Mouse (Mus musculus) liver, embryonic 14.5 days (tissue): ENCODE results near the gene B3gnt2.

ENCODE experiments used
- CTCF ChIP-seq: IDR thresholded peaks from 2 replicates; pipeline ENCODE4 v1.5.1; 2016; ENCODE audit warnings: antibody characterized with exemption, low read depth, control low read depth
- EP300 ChIP-seq: IDR thresholded peaks from 2 replicates; pipeline ENCODE4 v1.6.1; 2016; ENCODE audit warnings: antibody characterized with exemption, low read depth

- TF ChIP-seq CTCF = no peak
- TF ChIP-seq EP300 = no peak
Measured at GRCm38 (mm10) chr11:22826051-22826450, 34.7 kb downstream of the B3gnt2 start.
